Mouse (Mus musculus) testis, adult 2 months (tissue): ENCODE data around the gene Spred3.

Source experiments
- CTCF ChIP-seq: fragments of 200-500 bp; IDR thresholded peaks from 2 replicates; pipeline ENCODE4 v1.5.1; 2012; ENCODE audit warnings: low read depth, mild to moderate bottlenecking, inconsistent platforms, low read length, moderate library complexity; ENCODE audit not compliant: control insufficient read depth, insufficient read depth, insufficient replicate concordance
- POLR2A ChIP-seq: fragments of 200-500 bp; IDR thresholded peaks from 2 replicates; pipeline ENCODE4 v1.6.1; 2012; ENCODE audit warnings: low read depth, mild to moderate bottlenecking, inconsistent platforms, low read length, moderate library complexity; ENCODE audit not compliant: control insufficient read depth

- TF ChIP-seq POLR2A (no peak), CTCF (no peak)
These were observed 28.8 kb downstream of the Spred3 start for GRCm38 (mm10) chr7:29141416-29141815.
